Mouse (Mus musculus): ENCODE measurements around the gene Setx.

Setx gene

DNA sequence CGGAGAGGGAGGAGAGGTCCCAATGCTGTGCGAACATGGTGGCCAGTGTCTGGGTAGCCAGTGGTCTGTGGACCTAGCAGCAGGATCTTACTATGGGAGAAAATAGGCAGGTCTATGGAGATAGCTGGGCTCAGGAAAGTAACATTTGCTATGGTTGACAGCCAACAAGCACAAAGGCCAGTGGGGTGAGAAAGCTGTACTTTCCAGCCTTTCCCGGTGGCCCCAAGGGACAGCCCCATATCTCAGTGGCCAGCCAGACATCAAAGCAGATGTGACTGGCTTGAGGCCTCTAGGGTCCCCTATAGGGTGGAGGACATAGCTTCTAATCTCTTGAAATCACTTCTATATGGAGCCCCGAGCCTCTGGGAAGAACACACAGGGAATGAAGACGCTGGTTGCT, 93.1 kb downstream of the Setx start:
- DNase-seq (ENCODE audit: low spot score in 2 of 2): no peak

DNA sequence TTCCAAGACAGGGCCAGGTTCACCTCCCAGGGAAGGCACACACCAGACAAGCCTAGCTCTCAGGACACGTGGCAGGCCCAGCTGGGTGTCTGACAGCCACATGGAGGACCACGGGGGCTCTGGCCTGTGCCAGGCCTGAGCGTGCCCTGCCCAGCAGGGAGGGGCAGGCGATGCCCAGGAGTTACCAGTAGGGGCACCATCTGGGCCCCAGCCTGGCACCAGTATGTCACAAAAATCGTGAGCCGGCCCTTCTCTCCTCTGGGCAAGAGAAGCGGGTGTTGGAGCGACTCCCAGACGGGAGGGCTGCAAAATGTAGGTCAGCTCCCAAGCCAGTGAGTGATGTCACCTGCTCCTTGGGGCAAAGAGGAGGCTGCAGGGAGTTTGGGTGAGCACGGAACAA, 93.9 kb downstream of the Setx start:
- DNase-seq (ENCODE audit: low spot score in 2 of 2): peak in 1 of 2 experiments; percentile 71

DNA sequence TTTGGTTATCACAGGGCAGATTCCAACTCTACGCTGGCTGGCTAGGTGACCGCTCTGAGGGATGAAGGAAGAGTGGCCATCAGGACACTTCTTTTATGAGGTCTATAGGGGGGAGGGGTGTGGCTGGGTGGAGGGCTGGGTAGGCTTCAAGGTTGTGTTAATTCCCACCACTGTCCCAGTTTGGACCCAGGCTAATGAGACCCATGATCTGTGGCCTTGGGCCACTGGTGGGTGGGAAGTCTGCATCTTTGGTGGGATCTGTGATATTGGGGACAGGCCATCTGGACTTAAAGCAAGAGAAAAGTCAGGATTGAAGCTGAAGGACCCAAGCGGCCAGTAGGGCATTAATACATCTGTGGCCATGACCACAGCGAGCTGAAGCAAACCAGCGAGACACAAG, 94.8 kb downstream of the Setx start:
- DNase-seq (ENCODE audit: low spot score in 2 of 2): no peak

DNA sequence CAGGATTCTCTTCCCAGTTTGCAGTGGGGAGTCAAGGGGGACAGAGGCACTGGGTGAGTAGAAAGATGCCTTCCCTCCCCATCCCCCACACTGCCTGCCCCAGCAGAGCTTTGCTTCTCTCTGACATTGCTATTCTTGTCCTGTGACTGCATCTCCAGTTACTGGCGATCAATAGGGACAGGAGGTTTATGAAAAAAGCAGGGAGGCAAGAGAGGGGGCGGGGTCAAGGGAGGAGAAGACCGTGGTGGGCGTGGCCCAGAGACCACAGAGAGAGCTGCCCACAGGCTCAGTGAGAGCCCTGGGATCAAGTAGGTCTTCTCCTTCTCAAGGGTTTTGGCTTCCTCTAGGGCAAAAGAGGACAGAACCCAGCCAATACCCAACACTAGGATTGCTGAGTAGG, 98.3 kb downstream of the Setx start:
- no peak for DNase-seq (ENCODE audit: low spot score in 2 of 2)

DNA sequence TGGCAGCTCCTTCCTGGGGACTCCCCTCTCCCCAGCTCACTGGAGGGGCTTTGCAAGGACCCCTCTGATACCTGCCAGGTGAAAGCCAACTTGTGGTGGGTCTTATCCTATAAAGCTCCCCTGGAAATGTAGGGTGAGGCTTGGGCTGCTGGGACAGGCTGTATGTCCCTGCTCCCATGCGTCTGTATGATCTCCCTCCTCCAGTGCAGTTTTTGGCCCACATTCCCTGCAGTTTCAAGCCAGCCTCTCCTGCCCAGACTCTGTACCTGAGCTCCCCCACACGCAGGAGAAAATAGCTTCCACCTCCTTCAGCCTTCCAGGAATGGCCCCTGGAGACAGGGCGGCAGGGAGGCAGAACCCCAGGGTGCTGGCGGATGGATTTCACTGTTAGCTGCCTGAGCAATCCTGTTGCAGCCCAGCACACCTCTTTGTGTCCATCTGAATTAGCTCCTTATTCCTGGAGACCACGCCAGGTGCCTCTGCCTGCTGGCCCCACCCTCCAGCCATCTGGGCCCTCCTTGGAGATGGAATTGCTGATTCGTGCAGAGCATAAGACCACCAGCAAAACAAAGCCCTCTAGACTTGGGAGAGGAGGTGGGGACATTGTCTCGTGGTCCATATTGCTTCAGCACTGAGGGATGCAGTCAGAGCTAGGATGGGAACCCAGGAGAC, 99.7 kb downstream of the Setx start:
- no peak for DNase-seq (ENCODE audit: low spot score in 2 of 2)

DNA sequence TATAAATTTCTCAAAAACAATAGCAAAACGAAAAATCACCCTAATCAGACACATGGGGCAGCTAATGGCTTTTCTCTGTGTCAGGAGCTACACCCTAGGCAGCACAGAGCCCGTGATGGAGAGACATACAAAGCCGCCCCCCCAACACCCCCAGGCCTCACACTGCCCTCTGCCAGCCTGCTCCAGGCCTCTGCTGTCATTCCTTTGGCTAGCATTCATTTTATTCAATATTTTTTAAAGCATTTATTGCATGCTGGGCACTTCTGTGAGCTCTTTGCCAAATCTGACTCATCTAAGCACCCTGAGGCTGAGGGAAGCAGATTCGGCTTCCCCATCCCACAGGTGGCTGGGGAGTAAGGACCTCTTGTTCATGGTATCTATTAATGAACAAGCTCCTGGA, 102.7 kb downstream of the Setx start:
- no peak for DNase-seq (ENCODE audit: low spot score in 2 of 2)

DNA sequence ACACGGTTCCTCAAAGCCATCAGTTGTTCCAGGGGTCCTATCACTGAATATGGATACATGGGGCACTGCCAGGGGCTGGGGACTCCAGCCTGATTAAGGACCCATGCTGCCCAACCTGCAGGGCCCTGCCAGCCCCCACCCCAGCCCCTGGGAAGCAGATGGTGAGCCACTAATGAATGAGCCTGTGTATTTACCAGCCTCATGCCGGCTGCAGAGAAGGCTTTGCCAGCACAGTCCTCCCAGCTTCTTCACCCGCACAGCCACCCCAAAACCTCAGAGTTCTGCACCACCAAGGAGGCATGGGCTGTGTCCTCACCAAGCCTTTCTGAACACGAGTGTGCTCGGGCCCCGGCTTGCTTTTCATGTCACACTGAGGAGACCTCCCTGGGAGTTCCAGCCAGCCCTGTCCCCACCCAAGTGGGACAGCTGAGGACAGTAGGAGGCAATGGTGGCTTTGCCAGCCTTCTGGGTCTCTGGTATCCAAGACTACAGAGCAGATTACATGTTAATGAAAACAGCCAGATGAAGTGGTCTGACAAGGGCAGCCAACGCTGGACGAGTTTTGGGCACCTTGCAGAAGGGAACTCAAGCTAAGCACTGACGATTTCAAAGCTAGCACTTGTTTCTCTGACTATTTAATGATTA, 106.3 kb downstream of the Setx start:
- DNase-seq (ENCODE audit: low spot score in 2 of 2): no peak

Data from urinary bladder, postnatal 36 days (tissue).